Mouse (Mus musculus): ENCODE data around the gene a. TPM values are rescaled to one million over a fixed set of nuclear protein-coding genes. Genes with fewer than 3 reads are reported as not detected.

The a gene
- polyA plus RNA-seq, 1 experiment from 2014 or later: 0.54 TPM

GRCm38 (mm10) chr2:154757691-154758090 lies 33.5 kb upstream of the a start:
- ATAC-seq: no peak
- no peaks in the 10 kb centered on the region for H3K27me3 ChIP-seq (ENCODE audit: control insufficient read depth, insufficient read depth, low read depth, low read length)
- no peak overlapping the region for H3K27ac ChIP-seq (ENCODE audit: low read length)
- no peaks in the 10 kb centered on the region for H3K9me3 ChIP-seq (replicated peaks; ENCODE audit: control insufficient read depth, low read length, poor library complexity, severe bottlenecking)
- no peak overlapping the region for H3K9ac ChIP-seq (ENCODE audit: low read depth, low read length)
- 88% methylated on average over 5 of the region's 5 CpGs for WGBS
- H3K4me2 ChIP-seq (ENCODE audit: low read length): no peak overlapping the region
- no peaks in the 10 kb centered on the region for H3K36me3 ChIP-seq (ENCODE audit: control insufficient read depth, insufficient read depth, low read length)
- no peak overlapping the region for H3K4me3 ChIP-seq (ENCODE audit: low read depth, low read length)
- no peaks in the 10 kb centered on the region for H3K4me1 ChIP-seq (ENCODE audit: control insufficient read depth, insufficient read depth, low read length)

GRCm38 (mm10) chr2:154758454-154758853 lies 32.7 kb upstream of the a start:
- Histone ChIP-seq H3K4me1 (ENCODE audit: control insufficient read depth, insufficient read depth, low read length) (no peaks in the 10 kb centered on the region), H3K4me3 (ENCODE audit: low read depth, low read length) (no peak overlapping the region), H3K27ac (ENCODE audit: low read length) (no peak overlapping the region), H3K9ac (ENCODE audit: low read depth, low read length) (no peak overlapping the region), H3K27me3 (ENCODE audit: control insufficient read depth, insufficient read depth, low read depth, low read length) (no peaks in the 10 kb centered on the region), H3K9me3 (replicated peaks; ENCODE audit: control insufficient read depth, low read length, poor library complexity, severe bottlenecking) (no peaks in the 10 kb centered on the region), H3K4me2 (ENCODE audit: low read length) (no peak overlapping the region), H3K36me3 (ENCODE audit: control insufficient read depth, insufficient read depth, low read length) (no peaks in the 10 kb centered on the region)
- no peak for ATAC-seq
- WGBS: 97% methylated on average over 1 of the region's 1 CpGs

GRCm38 (mm10) chr2:154763226-154763625 lies 28.0 kb upstream of the a start:
- Histone ChIP-seq H3K4me1 (ENCODE audit: control insufficient read depth, insufficient read depth, low read length) (no peaks in the 10 kb centered on the region), H3K4me3 (ENCODE audit: low read depth, low read length) (no peak overlapping the region), H3K36me3 (ENCODE audit: control insufficient read depth, insufficient read depth, low read length) (no peaks in the 10 kb centered on the region), H3K27ac (ENCODE audit: low read length) (no peak overlapping the region), H3K4me2 (ENCODE audit: low read length) (no peak overlapping the region), H3K9ac (ENCODE audit: low read depth, low read length) (no peak overlapping the region), H3K27me3 (ENCODE audit: control insufficient read depth, insufficient read depth, low read depth, low read length) (no peaks in the 10 kb centered on the region), H3K9me3 (replicated peaks; ENCODE audit: control insufficient read depth, low read length, poor library complexity, severe bottlenecking) (no peaks in the 10 kb centered on the region)
- WGBS: 81% methylated on average over 3 of the region's 3 CpGs
- no peak for ATAC-seq

- no peak overlapping the region for H3K9ac ChIP-seq (ENCODE audit: low read depth, low read length)
- no peak overlapping the region for H3K4me2 ChIP-seq (ENCODE audit: low read length)
- ATAC-seq: no peak
- no peaks in the 10 kb centered on the region for H3K4me1 ChIP-seq (ENCODE audit: control insufficient read depth, insufficient read depth, low read length)
- H3K27me3 ChIP-seq (ENCODE audit: control insufficient read depth, insufficient read depth, low read depth, low read length): no peaks in the 10 kb centered on the region
- H3K9me3 ChIP-seq (replicated peaks; ENCODE audit: control insufficient read depth, low read length, poor library complexity, severe bottlenecking): no peaks in the 10 kb centered on the region
- 83% methylated on average over 9 of the region's 9 CpGs for WGBS
- H3K36me3 ChIP-seq (ENCODE audit: control insufficient read depth, insufficient read depth, low read length): no peaks in the 10 kb centered on the region
- no peak overlapping the region for H3K27ac ChIP-seq (ENCODE audit: low read length)
- H3K4me3 ChIP-seq (ENCODE audit: low read depth, low read length): no peak overlapping the region
Observed at GRCm38 (mm10) chr2:154764828-154765497, 26.2 kb upstream of the a start.

GRCm38 (mm10) chr2:154765554-154766008 lies 25.6 kb upstream of the a start:
- Histone ChIP-seq H3K4me1 (ENCODE audit: control insufficient read depth, insufficient read depth, low read length) (no peaks in the 10 kb centered on the region), H3K27ac (ENCODE audit: low read length) (no peak overlapping the region), H3K27me3 (ENCODE audit: control insufficient read depth, insufficient read depth, low read depth, low read length) (no peaks in the 10 kb centered on the region), H3K4me3 (ENCODE audit: low read depth, low read length) (no peak overlapping the region), H3K36me3 (ENCODE audit: control insufficient read depth, insufficient read depth, low read length) (no peaks in the 10 kb centered on the region), H3K4me2 (ENCODE audit: low read length) (no peak overlapping the region), H3K9ac (ENCODE audit: low read depth, low read length) (no peak overlapping the region), H3K9me3 (replicated peaks; ENCODE audit: control insufficient read depth, low read length, poor library complexity, severe bottlenecking) (no peaks in the 10 kb centered on the region)
- WGBS: 86% methylated on average over 8 of the region's 8 CpGs
- no peak for ATAC-seq

- H3K27me3 ChIP-seq (ENCODE audit: control insufficient read depth, insufficient read depth, low read depth, low read length): no peaks in the 10 kb centered on the region
- H3K36me3 ChIP-seq (ENCODE audit: control insufficient read depth, insufficient read depth, low read length): no peaks in the 10 kb centered on the region
- H3K4me1 ChIP-seq (ENCODE audit: control insufficient read depth, insufficient read depth, low read length): no peaks in the 10 kb centered on the region
- H3K9me3 ChIP-seq (replicated peaks; ENCODE audit: control insufficient read depth, low read length, poor library complexity, severe bottlenecking): no peaks in the 10 kb centered on the region
- H3K9ac ChIP-seq (ENCODE audit: low read depth, low read length): no peak overlapping the region
- no peak overlapping the region for H3K27ac ChIP-seq (ENCODE audit: low read length)
- no peak overlapping the region for H3K4me2 ChIP-seq (ENCODE audit: low read length)
- WGBS: 89% methylated on average over 6 of the region's 6 CpGs
- H3K4me3 ChIP-seq (ENCODE audit: low read depth, low read length): no peak overlapping the region
- no peak for ATAC-seq
Observed at GRCm38 (mm10) chr2:154767051-154767450, 24.2 kb upstream of the a start.

GRCm38 (mm10) chr2:154769930-154770329 lies 21.3 kb upstream of the a start, which contains the start of gene Gm14214:
Gene Gm14214 (minus strand): TSS chr2:154770030.
- no peak within 1 kb of the TSS for H3K4me2 ChIP-seq (ENCODE audit: low read length)
- H3K4me3 ChIP-seq (ENCODE audit: low read depth, low read length): no peak within 1 kb of the TSS
- H3K27ac ChIP-seq (ENCODE audit: low read length): no peak within 1 kb of the TSS
- no peaks in the 10 kb centered on the region for H3K4me1 ChIP-seq (ENCODE audit: control insufficient read depth, insufficient read depth, low read length)
- no peaks in the 10 kb centered on the region for H3K9me3 ChIP-seq (replicated peaks; ENCODE audit: control insufficient read depth, low read length, poor library complexity, severe bottlenecking)
- H3K9ac ChIP-seq (ENCODE audit: low read depth, low read length): no peak within 1 kb of the TSS
- no peaks in the 10 kb centered on the region for H3K27me3 ChIP-seq (ENCODE audit: control insufficient read depth, insufficient read depth, low read depth, low read length)
- ATAC-seq: no peak
- no peaks in the 10 kb centered on the region for H3K36me3 ChIP-seq (ENCODE audit: control insufficient read depth, insufficient read depth, low read length)

GRCm38 (mm10) chr2:154771604-154772003 lies 19.6 kb upstream of the a start:
- Histone ChIP-seq H3K27ac (ENCODE audit: low read length) (no peak overlapping the region), H3K27me3 (ENCODE audit: control insufficient read depth, insufficient read depth, low read depth, low read length) (no peaks in the 10 kb centered on the region), H3K36me3 (ENCODE audit: control insufficient read depth, insufficient read depth, low read length) (no peaks in the 10 kb centered on the region), H3K4me2 (ENCODE audit: low read length) (no peak overlapping the region), H3K9ac (ENCODE audit: low read depth, low read length) (no peak overlapping the region), H3K4me1 (ENCODE audit: control insufficient read depth, insufficient read depth, low read length) (no peaks in the 10 kb centered on the region), H3K9me3 (replicated peaks; ENCODE audit: control insufficient read depth, low read length, poor library complexity, severe bottlenecking) (no peaks in the 10 kb centered on the region), H3K4me3 (ENCODE audit: low read depth, low read length) (no peak overlapping the region)
- ATAC-seq: no peak
- 71% methylated on average over 8 of the region's 8 CpGs for WGBS

GRCm38 (mm10) chr2:154774032-154774431 lies 17.2 kb upstream of the a start:
- H3K27me3 ChIP-seq (ENCODE audit: control insufficient read depth, insufficient read depth, low read depth, low read length): no peaks in the 10 kb centered on the region
- no peak for ATAC-seq
- H3K9ac ChIP-seq (ENCODE audit: low read depth, low read length): no peak overlapping the region
- no peak overlapping the region for H3K27ac ChIP-seq (ENCODE audit: low read length)
- no peaks in the 10 kb centered on the region for H3K9me3 ChIP-seq (replicated peaks; ENCODE audit: control insufficient read depth, low read length, poor library complexity, severe bottlenecking)
- H3K4me1 ChIP-seq (ENCODE audit: control insufficient read depth, insufficient read depth, low read length): no peaks in the 10 kb centered on the region
- H3K4me3 ChIP-seq (ENCODE audit: low read depth, low read length): no peak overlapping the region
- WGBS: 93% methylated on average over 1 of the region's 1 CpGs
- no peak overlapping the region for H3K4me2 ChIP-seq (ENCODE audit: low read length)
- no peaks in the 10 kb centered on the region for H3K36me3 ChIP-seq (ENCODE audit: control insufficient read depth, insufficient read depth, low read length)

Measured in midbrain, embryonic 16.5 days (tissue).